ENCODE assay signal across 8 mouse cellular contexts in the genomic region with DNA sequence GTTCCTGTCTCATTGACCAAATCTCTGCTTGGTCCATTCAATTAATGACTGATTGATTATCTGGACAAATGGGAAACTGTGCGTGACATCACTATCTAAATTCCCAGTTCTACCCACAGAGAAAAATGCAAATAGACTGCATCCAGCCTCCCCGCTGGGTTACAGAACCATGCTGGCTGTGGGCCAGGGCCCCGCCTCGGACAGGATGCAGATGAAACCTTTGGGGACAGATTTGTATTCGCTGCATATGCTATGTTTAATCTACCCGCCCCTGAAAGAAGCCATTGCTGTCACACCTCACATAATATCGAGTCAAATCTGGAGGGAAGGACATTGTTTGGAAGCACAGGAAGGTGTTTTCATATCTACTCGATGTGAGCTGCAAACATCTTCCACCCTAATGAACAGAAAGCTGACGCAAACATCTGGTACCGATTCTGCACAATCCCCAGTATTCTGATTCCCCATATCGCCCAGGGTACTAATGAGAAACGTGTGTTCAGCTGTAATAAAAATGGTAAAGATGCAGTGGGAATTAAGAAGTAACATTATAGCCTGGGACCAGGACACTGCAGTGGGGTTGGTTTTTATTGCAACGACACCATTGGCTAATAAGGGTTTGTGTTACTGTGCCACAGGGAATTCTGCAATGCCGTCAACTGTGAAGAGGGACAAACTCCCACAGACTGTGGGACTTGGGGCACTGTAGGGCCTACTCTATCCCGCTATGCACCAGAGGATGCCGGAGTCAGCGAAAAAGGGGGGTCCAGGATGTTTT.
DNase-seq lines count a peak whose midpoint lies in the region; ATAC-seq lines count a peak whose summit lies in the region.

No protein-coding gene starts in this region.

- H3K4me2 ChIP-seq in midbrain, embryonic 16.5 days (ENCODE audit: low read length): 0 out of 2 replicates have a peak overlapping the region, but pooled peaks have one; percentile 6
- no peak overlapping the region for H3K4me2 ChIP-seq in midbrain, embryonic 11.5 days
- H3K4me2 ChIP-seq in kidney, embryonic 15.5 days: 0 out of 2 replicates have a peak overlapping the region, but pooled peaks have one; percentile 7
- H3K4me2 ChIP-seq in neural tube, embryonic 15.5 days: peak overlapping the region; percentile 34
- H3K4me2 ChIP-seq in forebrain, embryonic 16.5 days (ENCODE audit: low read length): no peak overlapping the region

- no peaks in the 10 kb centered on the region for H3K36me3 ChIP-seq in midbrain, embryonic 16.5 days (ENCODE audit: control insufficient read depth, insufficient read depth, low read length)
- no peaks in the 10 kb centered on the region for H3K36me3 ChIP-seq in midbrain, embryonic 11.5 days (ENCODE audit: control insufficient read depth, insufficient read depth, low read length)
- H3K36me3 ChIP-seq in kidney, embryonic 15.5 days: no peaks in the 10 kb centered on the region
- H3K36me3 ChIP-seq in neural tube, embryonic 15.5 days: no peaks in the 10 kb centered on the region
- H3K36me3 ChIP-seq in forebrain, embryonic 16.5 days (ENCODE audit: control insufficient read depth, insufficient read depth): no peaks in the 10 kb centered on the region

- peak; percentile 49 to 62 for DNase-seq in adrenal gland, adult 18-20 months (ENCODE audit: low spot score in 2 of 2)
- DNase-seq in adrenal gland, adult 8-10 months: no peak
- no peak for DNase-seq in midbrain, embryonic 11.5 days (ENCODE audit: low spot score, missing footprints)

- no peaks in the 10 kb centered on the region for H3K9me3 ChIP-seq in midbrain, embryonic 16.5 days (replicated peaks; ENCODE audit: control insufficient read depth, low read length, poor library complexity, severe bottlenecking)
- no peaks in the 10 kb centered on the region for H3K9me3 ChIP-seq in midbrain, embryonic 11.5 days (ENCODE audit: control insufficient read depth, low read length)
- no peaks in the 10 kb centered on the region for H3K9me3 ChIP-seq in kidney, embryonic 15.5 days (replicated peaks)
- H3K9me3 ChIP-seq in neural tube, embryonic 15.5 days (replicated peaks): no peaks in the 10 kb centered on the region
- no peaks in the 10 kb centered on the region for H3K9me3 ChIP-seq in forebrain, embryonic 16.5 days (ENCODE audit: control insufficient read depth, low read length)

- no peak overlapping the region for H3K27ac ChIP-seq in midbrain, embryonic 16.5 days (ENCODE audit: low read length)
- H3K27ac ChIP-seq in midbrain, embryonic 11.5 days (ENCODE audit: low read depth, low read length): no peak overlapping the region
- peak overlapping the region; percentile 69 for H3K27ac ChIP-seq in kidney, embryonic 15.5 days
- H3K27ac ChIP-seq in neural tube, embryonic 15.5 days (replicated peaks): peak overlapping the region; percentile 45
- no peak overlapping the region for H3K27ac ChIP-seq in forebrain, embryonic 16.5 days (ENCODE audit: low read length)

- H3K4me3 ChIP-seq in midbrain, embryonic 16.5 days (ENCODE audit: low read depth, low read length): no peak overlapping the region
- no peak overlapping the region for H3K4me3 ChIP-seq in midbrain, embryonic 11.5 days (ENCODE audit: low read depth, low read length)
- no peak overlapping the region for H3K4me3 ChIP-seq in kidney, embryonic 15.5 days (replicated peaks)
- no peak overlapping the region for H3K4me3 ChIP-seq in neural tube, embryonic 15.5 days (replicated peaks)
- H3K4me3 ChIP-seq in forebrain, embryonic 16.5 days (replicated peaks; ENCODE audit: low read length): no peak overlapping the region

- WGBS in midbrain, embryonic 16.5 days: 48% methylated on average over 17 of the region's 17 CpGs
- 79% methylated on average over 17 of the region's 17 CpGs for WGBS in midbrain, embryonic 11.5 days
- 43% methylated on average over 17 of the region's 17 CpGs for WGBS in kidney, embryonic 15.5 days
- WGBS in neural tube, embryonic 15.5 days: 22% methylated on average over 17 of the region's 17 CpGs
- 58% methylated on average over 17 of the region's 17 CpGs for WGBS in forebrain, embryonic 16.5 days

- peaks cover 5% of the 10 kb centered on the region; the same call in 1 of the 2 replicates for H3K4me1 ChIP-seq in midbrain, embryonic 16.5 days (ENCODE audit: control insufficient read depth, insufficient read depth, low read length)
- H3K4me1 ChIP-seq in midbrain, embryonic 11.5 days (ENCODE audit: control insufficient read depth, insufficient read depth, low read length): no peaks in the 10 kb centered on the region
- peaks cover 61% of the 10 kb centered on the region for H3K4me1 ChIP-seq in kidney, embryonic 15.5 days
- peaks cover 24% of the 10 kb centered on the region for H3K4me1 ChIP-seq in neural tube, embryonic 15.5 days
- no peaks in the 10 kb centered on the region for H3K4me1 ChIP-seq in forebrain, embryonic 16.5 days (replicated peaks; ENCODE audit: control insufficient read depth, insufficient read depth, low read length)

- ATAC-seq in midbrain, embryonic 16.5 days: no peak; the same call in 1 of the 2 replicates
- no peak for ATAC-seq in midbrain, embryonic 11.5 days (ENCODE audit: low FRiP score)
- ATAC-seq in kidney, embryonic 15.5 days (replicated peaks; ENCODE audit: low FRiP score): peak; percentile 76
- ATAC-seq in neural tube, embryonic 15.5 days (ENCODE audit: low FRiP score): peak; percentile 76
- ATAC-seq in forebrain, embryonic 16.5 days: no peak
- no peak for ATAC-seq in activated CD4-positive, CD25-positive, alpha-beta regulatory T cell, adult 4 months

- no peak overlapping the region for H3K9ac ChIP-seq in midbrain, embryonic 16.5 days (ENCODE audit: low read depth, low read length)
- H3K9ac ChIP-seq in midbrain, embryonic 11.5 days (ENCODE audit: low read length): no peak overlapping the region
- H3K9ac ChIP-seq in kidney, embryonic 15.5 days: no peak overlapping the region
- H3K9ac ChIP-seq in neural tube, embryonic 15.5 days (replicated peaks): no peak overlapping the region
- H3K9ac ChIP-seq in forebrain, embryonic 16.5 days (replicated peaks; ENCODE audit: low read depth, low read length): no peak overlapping the region

- no peaks in the 10 kb centered on the region; the same call in 1 of the 2 replicates for H3K27me3 ChIP-seq in midbrain, embryonic 16.5 days (ENCODE audit: control insufficient read depth, insufficient read depth, low read depth, low read length)
- H3K27me3 ChIP-seq in midbrain, embryonic 11.5 days (ENCODE audit: control insufficient read depth, insufficient read depth, low read length): no peaks in the 10 kb centered on the region
- no peaks in the 10 kb centered on the region for H3K27me3 ChIP-seq in kidney, embryonic 15.5 days
- H3K27me3 ChIP-seq in neural tube, embryonic 15.5 days (replicated peaks): no peaks in the 10 kb centered on the region
- H3K27me3 ChIP-seq in forebrain, embryonic 16.5 days (replicated peaks; ENCODE audit: control insufficient read depth, insufficient read depth, low read length): no peaks in the 10 kb centered on the region

Comparison
In these comparisons a context has a peak if more than half of its experiments do, and no peak if none do; other contexts are left out.
1. DNase-seq: peak in adrenal gland, adult 18-20 months (2 of 2); none in adrenal gland, adult 8-10 months (single experiment) and midbrain, embryonic 11.5 days (single experiment).
2. H3K4me2 ChIP-seq: peak in midbrain, embryonic 16.5 days (single experiment), kidney, embryonic 15.5 days (single experiment) and neural tube, embryonic 15.5 days (single experiment); none in midbrain, embryonic 11.5 days (single experiment) and forebrain, embryonic 16.5 days (single experiment).
3. ATAC-seq: peak in kidney, embryonic 15.5 days (single experiment) and neural tube, embryonic 15.5 days (single experiment); none in midbrain, embryonic 16.5 days (single experiment), midbrain, embryonic 11.5 days (single experiment), forebrain, embryonic 16.5 days (single experiment) and activated CD4-positive, CD25-positive, alpha-beta regulatory T cell, adult 4 months (single experiment).
4. H3K27ac ChIP-seq: peak in kidney, embryonic 15.5 days (single experiment) and neural tube, embryonic 15.5 days (single experiment); none in midbrain, embryonic 16.5 days (single experiment), midbrain, embryonic 11.5 days (single experiment) and forebrain, embryonic 16.5 days (single experiment).